Mouse (Mus musculus) left cerebral cortex, postnatal 14 days (tissue): Measurements from ENCODE around the gene Nrap. TPM values are rescaled to one million over a fixed set of nuclear protein-coding genes. Genes with fewer than 3 reads are reported as not detected.

Experiments
- DNase-seq, 2 experiments: peaks; one replicate each; pipeline ENCODE4 v3.0.0; 2021 to 2022; ENCODE audit warnings: low spot score in 2 of 2, mixed read lengths in 1 of 2
- intact Hi-C: fragments of 180-260 bp; cut with DNase I; formaldehyde crosslinking; loops from one replicate; pipeline ENCODE4 v1.15.1; 2025
- total RNA-seq, 2 experiments: library from RNA; stranded (reverse); gene quantifications; 2 replicates each; pipeline ENCODE4 v1.2.3; 2021

The Nrap gene
- total RNA-seq, 2 experiments from 2014 or later: 0.47 to 0.48 TPM

DNA sequence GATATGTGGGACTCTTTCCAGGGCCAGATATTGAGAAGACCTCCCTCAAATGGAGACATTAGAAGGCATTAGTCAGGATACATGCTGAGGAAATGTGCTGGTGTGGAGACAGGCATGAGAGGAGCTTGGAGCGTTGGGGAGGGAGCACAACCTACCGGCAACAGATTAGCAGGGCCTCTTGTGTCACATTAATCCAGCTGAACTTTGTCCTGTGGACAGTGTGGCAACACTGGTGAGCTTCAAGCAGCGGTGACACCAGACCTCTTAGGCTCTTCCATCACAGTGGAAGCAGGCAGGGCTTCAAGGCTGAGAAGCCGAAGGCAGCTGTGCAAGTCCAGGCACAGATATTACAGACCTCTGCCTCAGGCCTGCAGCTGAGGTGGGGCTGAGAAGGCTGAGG lies 111.9 kb downstream of the Nrap start:
- intact Hi-C loops: no loop called here
- DNase-seq: no peak

- DNase-seq: no peak
- intact Hi-C loops: no loop called here
These were observed 112.6 kb downstream of the Nrap start for GRCm38 (mm10) chr19:56277140-56277804.

DNA sequence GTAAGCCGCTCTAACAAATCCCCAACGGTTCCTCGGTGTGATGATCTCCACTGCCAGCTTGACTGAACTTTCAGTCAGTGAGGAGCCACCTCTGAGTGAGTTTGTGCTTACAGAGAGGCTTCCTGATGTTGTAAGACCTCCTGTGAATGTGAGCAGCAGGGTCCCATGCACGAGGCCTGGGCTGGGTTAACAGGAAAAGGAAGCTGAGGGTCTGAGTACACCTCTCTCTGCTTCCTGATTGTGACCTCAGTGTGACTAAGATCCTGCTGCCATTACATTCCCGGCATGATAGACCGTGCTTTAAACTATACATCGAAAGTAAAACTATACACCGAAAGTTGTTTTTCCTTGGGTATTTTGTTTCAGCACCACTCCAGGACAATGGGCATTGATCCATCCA lies 117.8 kb downstream of the Nrap start:
- no peak for DNase-seq
- intact Hi-C loops: no loop called here

Other genes starting within 250 kb of the Nrap start
- gene Habp2, start 102.9 kb downstream of the Nrap start, total RNA-seq: not detected
- 1 to 10 TPM; 6.6 to 6.8 TPM for gene Casp7, start 7.1 kb upstream of the Nrap start, total RNA-seq
- 1 to 10 TPM in 1 of 2 experiments, under 1 TPM in 1; 0.76 to 1.8 TPM for gene Plekhs1, start 71.6 kb upstream of the Nrap start, total RNA-seq
- 10 to 100 TPM in 1 of 2 experiments, 1 to 10 TPM in 1; 8.9 to 10.3 TPM for gene Dclre1a, start 158.2 kb upstream of the Nrap start, total RNA-seq
- gene Nhlrc2, start 158.2 kb upstream of the Nrap start, total RNA-seq: 10 to 100 TPM; 10.9 to 12.2 TPM